Mouse (Mus musculus): ENCODE measurements around the gene Cd2. TPM values are rescaled to one million over a fixed set of nuclear protein-coding genes. Genes with fewer than 3 reads are reported as not detected.

Cd2 gene
- total RNA-seq, 2 experiments from 2014 or later, result not detected

DNA sequence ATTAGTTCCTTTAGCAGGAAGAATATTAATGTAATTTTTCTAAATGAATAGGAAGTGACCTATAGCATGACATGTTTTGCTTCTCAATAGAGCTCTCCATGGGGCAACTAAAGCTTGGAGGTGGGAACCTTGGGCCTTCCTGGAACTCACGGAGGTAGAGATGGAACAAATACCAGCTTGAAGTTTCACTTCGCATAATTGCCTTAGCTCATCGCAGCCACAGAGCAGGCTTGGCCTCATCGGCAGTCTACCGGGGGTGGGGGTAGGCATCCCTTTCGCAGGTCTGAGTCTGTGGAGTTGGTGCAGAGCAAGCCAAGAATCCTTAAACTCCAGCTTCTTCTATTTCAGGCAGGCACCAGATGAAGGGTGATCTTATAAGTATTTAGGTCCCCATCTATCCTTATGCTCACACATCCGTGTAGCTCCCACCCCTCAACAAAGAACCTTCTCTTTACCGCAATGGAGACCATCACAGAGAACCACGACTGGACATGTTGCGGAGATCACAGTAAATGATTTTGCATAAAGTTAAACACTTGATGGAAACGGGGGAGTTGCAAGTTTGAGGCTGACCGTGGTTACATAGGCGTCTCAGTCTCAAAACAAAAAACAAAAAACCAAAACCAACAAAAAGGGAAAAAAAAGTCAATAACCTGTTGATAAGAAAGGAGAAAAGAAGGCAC lies 58.7 kb downstream of the Cd2 start:
- intact Hi-C loops (cut with DNase I), result no loop called here
- DNase-seq, result no peak
- no peak overlapping the region for H3K27ac ChIP-seq
- no peak for TF ChIP-seq CTCF (IDR thresholded peaks at IDR 0.05)
- H3K4me3 ChIP-seq, result no peak overlapping the region

- no peak overlapping the region for H3K4me3 ChIP-seq
- DNase-seq, result no peak
Measured at GRCm38 (mm10) chr3:101228066-101228465, 59.7 kb downstream of the Cd2 start.

More at GRCm38 (mm10) chr3:101228066-101228465, 59.7 kb downstream of the Cd2 start:
- intact Hi-C loops (cut with DNase I), result no loop called here
- TF ChIP-seq CTCF (IDR thresholded peaks at IDR 0.05), result no peak
- no peak overlapping the region for H3K27ac ChIP-seq

Other genes starting within 250 kb of the Cd2 start
- gene Ptgfrn, start 177.7 kb downstream of the Cd2 start, total RNA-seq (2021), result 10 to 100 TPM in 1 of 2 experiments, 1 to 10 TPM in 1; 6.9 to 13.8 TPM
- gene Igsf3, start 89.1 kb upstream of the Cd2 start, total RNA-seq (2021), result 1 to 10 TPM; 3.0 to 3.2 TPM

Measured in gastrocnemius, adult 2 months (tissue).